Mouse (Mus musculus) urinary bladder, postnatal 36 days (tissue): ENCODE results near the gene Dctn1.

Experiments
- DNase-seq, 2 experiments: peaks; one replicate each; pipeline ENCODE4 v3.0.0; 2022; ENCODE audit warnings: low spot score in 2 of 2, mixed read lengths in 1 of 2

Gene Dctn1

GRCm38 (mm10) chr6:83169872-83170271 lies 4.2 kb downstream of the Dctn1 start:
- DNase-seq, result peak in 1 of 2 experiments; percentile 27

DNA sequence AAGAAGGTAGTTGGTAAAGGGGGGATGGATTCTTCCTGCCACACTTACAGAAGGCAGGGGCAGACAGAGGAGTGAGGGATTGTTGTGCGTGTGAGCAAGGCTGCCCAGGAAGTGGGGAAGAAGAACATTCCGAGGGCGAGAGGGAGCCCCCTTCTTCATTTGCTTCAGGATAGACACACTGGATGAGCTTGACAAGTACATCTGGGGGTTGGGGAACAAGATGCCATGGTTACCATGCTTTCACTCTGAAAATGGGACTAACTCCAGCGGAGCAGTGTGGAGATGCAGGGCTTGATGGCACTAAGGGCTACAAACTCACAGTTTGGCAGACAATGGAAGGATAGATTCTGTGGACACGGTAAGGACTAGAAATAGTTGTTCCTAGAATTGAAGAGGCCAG lies 5.3 kb downstream of the Dctn1 start:
- DNase-seq, result no peak

GRCm38 (mm10) chr6:83172240-83172920 lies 6.7 kb downstream of the Dctn1 start:
- no peak for DNase-seq

DNA sequence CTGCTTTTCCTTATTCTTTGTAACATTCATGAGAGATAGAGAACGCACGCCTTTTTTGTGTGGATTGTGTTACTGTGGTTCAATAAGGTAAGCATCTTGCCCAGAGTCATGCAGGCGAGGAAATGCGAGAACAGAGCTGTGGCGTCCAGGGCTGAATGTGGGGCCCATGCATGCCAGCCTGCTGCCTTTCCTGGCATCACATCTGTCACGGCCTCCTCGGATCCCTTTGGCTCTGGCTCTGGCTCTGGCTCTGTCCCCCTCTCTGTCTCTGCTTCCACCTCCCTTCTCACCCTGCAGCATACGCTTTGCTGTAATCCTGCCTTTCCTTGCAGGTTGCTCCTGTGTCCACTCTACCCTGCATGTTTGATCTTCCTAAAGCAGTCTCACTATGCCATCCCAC lies 10.3 kb downstream of the Dctn1 start:
- no peak for DNase-seq

DNA sequence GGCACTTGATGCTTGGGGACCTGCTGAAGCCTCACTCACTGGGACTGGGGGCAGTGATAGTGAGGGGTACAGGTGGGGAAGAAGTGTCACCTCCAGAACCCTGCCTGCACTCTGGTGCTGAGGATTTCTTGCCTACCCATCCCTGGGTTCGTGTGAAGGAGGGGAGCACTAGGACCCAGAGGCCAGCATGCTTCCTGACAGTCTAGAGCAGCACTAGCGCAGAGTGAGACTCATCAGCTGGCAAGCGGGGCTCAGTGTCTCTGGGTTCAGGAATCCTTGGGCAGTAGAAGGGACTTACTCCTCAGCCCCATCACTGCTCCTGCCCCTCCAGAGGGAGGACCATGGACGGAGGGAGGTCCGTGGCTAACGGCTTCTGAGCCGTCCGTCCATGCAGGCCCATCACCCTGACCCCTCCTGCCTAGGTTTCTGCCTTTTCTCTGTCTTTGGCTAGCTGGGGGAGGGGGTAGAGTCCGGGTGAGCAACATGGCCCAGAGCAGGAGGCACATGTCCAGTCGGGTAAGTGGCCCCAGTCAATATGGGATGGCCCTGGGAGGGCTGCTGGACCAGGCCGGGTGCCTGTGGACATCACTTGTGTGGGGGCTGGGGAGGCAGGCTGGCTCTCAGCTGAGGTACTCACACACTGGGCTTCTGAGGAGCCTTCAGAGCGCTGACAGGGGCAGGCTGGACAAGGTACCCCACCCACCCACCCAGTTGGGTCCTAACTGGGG lies 13.8 kb downstream of the Dctn1 start:
- peak in 1 of 2 experiments; percentile 16 for DNase-seq

DNA sequence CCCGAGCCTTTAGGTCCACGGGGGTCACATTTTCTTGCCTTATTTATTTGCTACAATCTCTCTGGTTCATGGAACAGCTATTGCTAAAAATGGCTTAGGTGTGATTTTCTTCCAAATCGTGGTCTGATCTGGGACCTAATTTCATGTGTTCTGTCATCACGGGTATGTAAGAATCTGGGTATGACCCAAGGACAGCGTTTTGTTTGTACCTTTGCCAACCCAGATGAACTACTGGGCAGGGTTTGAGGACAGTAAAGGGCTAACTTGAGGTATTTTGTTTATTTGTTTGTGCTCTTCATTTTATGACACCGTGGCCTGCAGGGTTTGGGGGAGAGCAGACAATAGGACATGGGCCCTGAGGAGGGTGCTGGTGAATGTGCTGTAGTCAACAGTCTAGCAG lies 14.9 kb downstream of the Dctn1 start:
- DNase-seq, result no peak

- no peak for DNase-seq
These were observed 19.2 kb downstream of the Dctn1 start for GRCm38 (mm10) chr6:83184858-83185435.

GRCm38 (mm10) chr6:83185895-83186861 lies 20.5 kb downstream of the Dctn1 start:
- peak in 1 of 2 experiments; percentile 15 for DNase-seq

DNA sequence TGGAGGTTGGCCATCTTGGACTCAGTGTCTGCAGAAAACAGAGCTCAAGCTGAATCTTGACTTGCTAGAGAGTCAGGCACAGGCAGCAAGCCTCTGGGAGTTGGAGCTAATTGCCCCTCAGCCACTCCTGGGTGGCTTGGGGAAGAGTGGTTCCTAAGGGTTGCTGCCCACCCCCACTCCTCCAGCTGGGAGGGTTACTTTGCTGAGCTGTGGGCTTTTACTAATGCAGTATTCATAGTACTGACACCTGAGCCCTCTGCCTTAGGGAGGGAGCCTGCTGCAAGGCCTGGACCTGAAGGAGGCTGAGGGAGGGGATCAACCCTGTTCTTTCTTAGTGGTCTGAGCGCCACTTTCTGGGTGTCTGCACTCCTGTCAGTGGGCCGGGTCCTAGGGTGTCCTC lies 21.2 kb downstream of the Dctn1 start:
- no peak for DNase-seq

DNA sequence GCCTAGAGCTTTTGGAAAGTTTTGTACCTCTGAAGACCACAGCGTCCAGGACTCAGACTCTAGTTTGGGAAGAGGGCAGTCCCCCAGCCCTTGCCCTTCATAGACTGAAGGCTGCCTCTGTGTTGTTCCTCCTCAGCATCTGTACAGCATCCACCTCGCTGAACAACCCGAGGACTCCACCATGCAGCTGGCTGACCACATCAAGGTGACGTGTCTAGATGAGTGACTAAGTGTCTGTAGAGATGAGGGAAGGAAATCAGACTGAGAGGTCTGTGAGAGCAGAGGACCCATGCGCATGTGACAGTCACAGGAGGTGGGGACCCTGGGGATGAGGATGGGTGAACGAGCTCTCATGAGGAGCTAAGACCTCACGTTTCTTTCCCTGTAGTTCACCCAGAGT lies 27.9 kb downstream of the Dctn1 start:
- no peak for DNase-seq

DNA sequence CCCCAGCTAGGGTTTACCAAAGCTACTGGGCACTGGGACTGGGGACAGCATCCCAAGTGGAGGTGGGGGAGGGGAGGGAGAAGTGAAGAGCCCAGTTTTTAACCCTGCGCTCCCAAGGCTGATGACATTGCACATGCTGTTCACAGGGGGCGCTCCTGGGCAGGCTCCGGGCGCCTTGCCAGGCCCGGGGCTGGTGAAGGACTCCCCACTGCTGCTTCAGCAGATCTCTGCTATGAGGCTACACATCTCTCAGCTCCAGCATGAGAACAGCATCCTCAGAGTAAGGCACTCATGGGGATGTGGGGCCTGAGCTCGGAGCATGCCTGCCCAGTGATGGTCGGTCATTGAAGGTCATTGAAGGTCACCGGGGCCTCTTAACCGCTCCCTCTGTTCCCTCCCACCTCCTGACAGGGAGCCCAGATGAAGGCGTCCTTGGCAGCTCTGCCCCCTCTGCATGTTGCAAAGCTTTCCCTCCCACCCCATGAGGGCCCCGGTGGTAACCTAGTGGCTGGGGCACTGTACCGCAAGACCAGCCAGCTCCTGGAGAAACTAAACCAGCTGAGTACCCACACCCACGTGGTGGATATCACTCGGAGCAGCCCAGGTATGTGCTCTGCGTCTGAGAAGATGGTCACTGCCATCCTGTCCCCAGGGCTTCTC lies 31.8 kb downstream of the Dctn1 start:
- no peak for DNase-seq

GRCm38 (mm10) chr6:83203320-83203719 lies 37.6 kb downstream of the Dctn1 start:
- DNase-seq, result no peak

DNA sequence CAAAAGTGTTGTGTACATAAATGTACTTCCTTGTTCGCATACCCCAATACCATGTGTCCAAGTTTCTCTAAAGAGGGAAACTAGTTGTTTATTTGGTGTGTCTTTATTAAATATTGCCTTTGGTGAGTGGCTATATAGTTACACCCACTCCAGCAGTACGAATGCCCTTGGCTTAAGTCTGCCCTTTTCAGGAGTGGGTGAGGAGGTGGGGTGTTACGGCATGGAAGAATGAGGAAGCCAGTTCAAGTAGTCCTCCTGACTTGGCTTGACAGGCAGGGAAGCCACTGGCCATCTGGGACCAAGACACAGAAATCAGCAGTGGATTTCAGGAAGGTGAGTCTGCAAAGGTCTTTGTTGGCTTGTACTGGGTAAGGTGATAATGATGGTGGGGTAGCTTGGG lies 40.1 kb downstream of the Dctn1 start:
- no peak for DNase-seq

DNA sequence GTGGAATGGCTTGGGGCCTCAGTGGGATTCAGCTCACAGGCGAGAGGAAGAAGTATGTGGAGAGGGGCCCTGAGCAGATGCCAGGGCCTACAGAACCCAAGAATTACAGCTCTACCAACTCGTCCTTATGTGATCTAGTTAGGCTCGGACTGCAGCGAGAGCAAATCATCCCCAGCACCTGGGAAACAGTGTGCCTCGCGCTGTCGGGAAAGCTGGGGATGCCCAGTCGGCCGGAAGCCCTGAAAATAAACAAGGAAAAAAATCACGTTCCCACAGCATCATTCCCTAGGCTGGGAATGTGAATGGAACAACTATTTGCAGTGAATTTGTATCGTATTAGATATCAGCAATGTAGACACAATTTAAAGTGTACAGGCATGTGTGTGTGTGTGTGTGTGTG lies 40.6 kb downstream of the Dctn1 start:
- no peak for DNase-seq

DNA sequence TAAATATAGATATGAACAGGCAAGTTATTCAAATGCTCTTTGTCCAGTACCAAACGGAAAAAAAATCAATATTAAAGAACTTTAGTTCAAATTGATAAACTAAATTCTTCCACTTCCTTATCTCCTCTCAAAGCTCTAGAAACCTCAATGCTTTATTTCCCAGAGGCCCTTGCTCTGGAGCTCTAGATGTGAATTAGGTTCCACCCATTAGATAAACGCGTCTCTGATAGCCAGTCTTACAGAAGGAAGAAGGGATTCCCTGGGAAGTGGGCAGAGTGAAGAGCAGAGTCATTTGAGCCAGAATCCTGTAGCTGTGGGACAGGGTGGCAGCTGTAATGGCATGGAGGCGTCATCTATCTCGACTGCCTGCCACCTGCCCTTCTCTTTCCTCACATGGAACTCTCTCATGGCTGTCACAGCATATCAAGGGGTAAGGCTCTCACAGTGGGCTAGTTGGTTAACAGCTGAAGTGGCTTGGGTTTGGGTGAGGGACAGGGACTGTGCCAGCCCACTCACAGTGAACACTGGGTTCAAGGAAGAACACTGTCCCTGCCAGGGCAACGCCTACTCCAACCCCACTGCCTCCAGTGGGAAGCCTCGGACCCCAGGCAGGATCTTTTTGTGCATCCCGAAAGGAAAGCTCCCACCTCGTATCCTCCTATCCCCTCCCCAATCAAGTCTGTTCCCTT lies 41.8 kb downstream of the Dctn1 start:
- no peak for DNase-seq

- no peak for DNase-seq
These were observed 42.3 kb downstream of the Dctn1 start for GRCm38 (mm10) chr6:83208050-83208400.

GRCm38 (mm10) chr6:83210495-83210894 lies 44.8 kb downstream of the Dctn1 start:
- DNase-seq, result no peak

- no peak for DNase-seq
These were observed 45.8 kb downstream of the Dctn1 start for GRCm38 (mm10) chr6:83211526-83211925.

- peak; percentile 48 to 64 for DNase-seq
These were observed 49.4 kb downstream of the Dctn1 start for GRCm38 (mm10) chr6:83215002-83215666.

GRCm38 (mm10) chr6:83219814-83220213 lies 54.1 kb downstream of the Dctn1 start, which contains the start of gene Slc4a5:
Gene Slc4a5, plus strand, starts transcription at chr6:83219828.
- no peak for DNase-seq
